ENCODE assay signal across 26 mouse cellular contexts in the genomic region with DNA sequence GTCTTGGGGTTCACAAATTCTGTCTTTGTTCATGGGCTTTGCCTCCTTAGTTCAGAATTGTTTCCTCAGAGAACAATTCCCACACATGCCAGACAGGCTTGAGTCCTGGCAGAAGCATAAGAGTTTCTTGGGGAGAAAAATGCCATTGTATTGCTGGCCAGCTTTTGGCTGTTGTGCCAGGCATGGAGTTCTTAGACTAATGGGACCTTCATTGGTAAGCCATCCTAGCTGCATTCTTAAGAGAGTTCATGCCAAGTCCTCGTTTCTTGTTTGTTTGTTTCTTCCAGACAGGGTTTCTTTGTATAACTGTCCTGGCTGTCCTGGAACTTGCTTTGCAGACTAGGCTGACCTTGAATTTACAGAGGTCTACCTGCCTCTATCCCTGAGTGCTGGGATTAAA. TPM values are rescaled to one million over a fixed set of nuclear protein-coding genes. Genes with fewer than 3 reads are reported as not detected.
A peak's percentile ranks its signal among the peaks of the same experiment; 100 is the strongest.
DNase-seq lines count a peak whose midpoint lies in the region; ATAC-seq and TF ChIP-seq lines count a peak whose summit lies in the region.
"Had no signal": no experiment of that assay in that cellular context is flagged by ENCODE, and none has a peak within 500 bp of the region (broad histone marks: within the 10 kb centered on the region; RNA-seq: fewer than 3 reads in every experiment).

No protein-coding gene starts in this region.

- 67% methylated on average over 1 of the region's 1 CpGs for WGBS in hindbrain, postnatal 0 days
- 73% methylated on average over 1 of the region's 1 CpGs for WGBS in hindbrain, embryonic 14.5 days
- 50% methylated on average over 1 of the region's 1 CpGs for WGBS in midbrain, postnatal 0 days
- WGBS in midbrain, embryonic 10.5 days, result 77% methylated on average over 1 of the region's 1 CpGs

- H3K27me3 ChIP-seq in hindbrain, postnatal 0 days (ENCODE audit: insufficient read depth, low read length), result no peaks in the 10 kb centered on the region
- no peaks in the 10 kb centered on the region for H3K27me3 ChIP-seq in hindbrain, embryonic 14.5 days (ENCODE audit: control insufficient read depth, insufficient read depth, low read length)
- H3K27me3 ChIP-seq in midbrain, postnatal 0 days (ENCODE audit: insufficient read depth, low read length), result no peaks in the 10 kb centered on the region
- no peaks in the 10 kb centered on the region for H3K27me3 ChIP-seq in midbrain, embryonic 10.5 days (ENCODE audit: low read depth, poor library complexity, severe bottlenecking)
- H3K27me3 ChIP-seq: embryonic facial prominence, embryonic 12.5 days; embryonic facial prominence, embryonic 15.5 days; forebrain, embryonic 12.5 days; forebrain, embryonic 15.5 days; heart, embryonic 12.5 days; heart, embryonic 15.5 days; hindbrain, embryonic 13.5 days had no signal

- no peak overlapping the region for H3K27ac ChIP-seq in hindbrain, postnatal 0 days
- H3K27ac ChIP-seq in hindbrain, embryonic 14.5 days, result no peak overlapping the region
- peak overlapping the region; percentile 78 for H3K27ac ChIP-seq in layer of hippocampus, adult 2 months
- no peak overlapping the region for H3K27ac ChIP-seq in midbrain, postnatal 0 days (ENCODE audit: low read depth, low read length)
- H3K27ac ChIP-seq in midbrain, embryonic 10.5 days (replicated peaks), result no peak overlapping the region
- H3K27ac ChIP-seq: embryonic facial prominence, embryonic 12.5 days; embryonic facial prominence, embryonic 15.5 days; forebrain, embryonic 12.5 days; forebrain, embryonic 15.5 days; heart, embryonic 15.5 days; hindbrain, embryonic 10.5 days; hindbrain, embryonic 13.5 days had no signal

- H3K36me3 ChIP-seq in hindbrain, postnatal 0 days (ENCODE audit: insufficient read depth, low read length), result no peaks in the 10 kb centered on the region
- H3K36me3 ChIP-seq in hindbrain, embryonic 14.5 days (replicated peaks; ENCODE audit: control insufficient read depth, insufficient read depth), result peaks cover 14% of the 10 kb centered on the region
- H3K36me3 ChIP-seq in midbrain, postnatal 0 days (ENCODE audit: insufficient read depth, low read length), result no peaks in the 10 kb centered on the region
- H3K36me3 ChIP-seq in midbrain, embryonic 10.5 days, result peaks cover 100% of the 10 kb centered on the region

- peak; percentile 27; the same call in 1 of the 2 replicates for ATAC-seq in hindbrain, postnatal 0 days
- no peak for ATAC-seq in hindbrain, embryonic 14.5 days (ENCODE audit: low FRiP score)
- no peak for ATAC-seq in midbrain, postnatal 0 days (ENCODE audit: low FRiP score)
- ATAC-seq: activated CD4-positive, CD25-positive, alpha-beta regulatory T cell, adult 4 months; forebrain, embryonic 15.5 days had no signal

- H3K9ac ChIP-seq in hindbrain, postnatal 0 days (replicated peaks; ENCODE audit: low read length), result no peak overlapping the region
- no peak overlapping the region for H3K9ac ChIP-seq in hindbrain, embryonic 14.5 days
- H3K9ac ChIP-seq in midbrain, postnatal 0 days (replicated peaks; ENCODE audit: low read length, poor library complexity, severe bottlenecking), result no peak overlapping the region
- H3K9ac ChIP-seq: embryonic facial prominence, embryonic 12.5 days; embryonic facial prominence, embryonic 15.5 days; forebrain, embryonic 12.5 days; forebrain, embryonic 15.5 days; heart, embryonic 12.5 days; heart, embryonic 15.5 days; hindbrain, embryonic 13.5 days had no signal

- no peaks in the 10 kb centered on the region for H3K4me1 ChIP-seq in hindbrain, postnatal 0 days (ENCODE audit: insufficient read depth, low read length)
- H3K4me1 ChIP-seq in hindbrain, embryonic 14.5 days (replicated peaks; ENCODE audit: control insufficient read depth, insufficient read depth, low read length), result no peaks in the 10 kb centered on the region; the same call in 1 of the 2 replicates
- H3K4me1 ChIP-seq in midbrain, postnatal 0 days (ENCODE audit: insufficient read depth, low read length), result no peaks in the 10 kb centered on the region
- H3K4me1 ChIP-seq in midbrain, embryonic 10.5 days, result no peaks in the 10 kb centered on the region
- H3K4me1 ChIP-seq: embryonic facial prominence, embryonic 12.5 days; embryonic facial prominence, embryonic 15.5 days; forebrain, embryonic 12.5 days; forebrain, embryonic 15.5 days; heart, embryonic 15.5 days; hindbrain, embryonic 10.5 days; hindbrain, embryonic 13.5 days had no signal

- H3K4me3 ChIP-seq in hindbrain, postnatal 0 days (ENCODE audit: low read length), result no peak overlapping the region
- no peak overlapping the region for H3K4me3 ChIP-seq in hindbrain, embryonic 14.5 days (replicated peaks; ENCODE audit: low read length)
- H3K4me3 ChIP-seq in layer of hippocampus, adult 2 months, result no peak overlapping the region
- no peak overlapping the region for H3K4me3 ChIP-seq in midbrain, postnatal 0 days (ENCODE audit: low read depth, low read length)
- H3K4me3 ChIP-seq in midbrain, embryonic 10.5 days, result no peak overlapping the region
- H3K4me3 ChIP-seq: embryonic facial prominence, embryonic 12.5 days; embryonic facial prominence, embryonic 15.5 days; forebrain, embryonic 12.5 days; forebrain, embryonic 15.5 days; heart, embryonic 12.5 days; heart, embryonic 15.5 days; hindbrain, embryonic 10.5 days; hindbrain, embryonic 13.5 days had no signal

- no peaks in the 10 kb centered on the region for H3K9me3 ChIP-seq in hindbrain, postnatal 0 days (ENCODE audit: low read length)
- no peaks in the 10 kb centered on the region for H3K9me3 ChIP-seq in hindbrain, embryonic 14.5 days (ENCODE audit: control insufficient read depth, low read length)
- H3K9me3 ChIP-seq in midbrain, postnatal 0 days (ENCODE audit: low read length), result no peaks in the 10 kb centered on the region
- H3K9me3 ChIP-seq in midbrain, embryonic 10.5 days (replicated peaks), result no peaks in the 10 kb centered on the region
- H3K9me3 ChIP-seq: embryonic facial prominence, embryonic 12.5 days; embryonic facial prominence, embryonic 15.5 days; forebrain, embryonic 12.5 days; forebrain, embryonic 15.5 days; heart, embryonic 12.5 days; heart, embryonic 15.5 days; hindbrain, embryonic 10.5 days; hindbrain, embryonic 13.5 days had no signal

- no peak overlapping the region for H3K4me2 ChIP-seq in hindbrain, postnatal 0 days (ENCODE audit: low read depth, low read length)
- H3K4me2 ChIP-seq in hindbrain, embryonic 14.5 days (replicated peaks), result no peak overlapping the region
- H3K4me2 ChIP-seq in midbrain, postnatal 0 days (ENCODE audit: low read depth, low read length, poor library complexity, severe bottlenecking), result no peak overlapping the region
- H3K4me2 ChIP-seq: embryonic facial prominence, embryonic 12.5 days; embryonic facial prominence, embryonic 15.5 days; forebrain, embryonic 12.5 days; forebrain, embryonic 15.5 days; heart, embryonic 12.5 days; heart, embryonic 15.5 days; hindbrain, embryonic 13.5 days had no signal

- TF ChIP-seq CTCF in hindbrain, postnatal 0 days (IDR thresholded peaks at IDR 0.05; ENCODE audit: low read depth), result no peak
- no peak for TF ChIP-seq CTCF in layer of hippocampus, adult 2 months (conservative IDR thresholded peaks at IDR 0.05)
- no peak for TF ChIP-seq CTCF in midbrain, postnatal 0 days (IDR thresholded peaks at IDR 0.05)

- peak; percentile 21 for DNase-seq in hindbrain, postnatal 0 days (ENCODE audit: low spot score)
- no peak for DNase-seq in hindbrain, embryonic 14.5 days (ENCODE audit: low spot score)
- DNase-seq in layer of hippocampus, adult 2 months (ENCODE audit: low spot score in 2 of 2), result peak in 1 of 2 experiments; percentile 39
- DNase-seq in layer of hippocampus, adult 9-10 months (ENCODE audit: low spot score), result no peak
- peak; percentile 21 for DNase-seq in midbrain, postnatal 0 days (ENCODE audit: low spot score)
- no peak for DNase-seq in midbrain, embryonic 10.5 days (ENCODE audit: low spot score)
- DNase-seq in layer of hippocampus, adult 9-11 months, result peak; percentile 56
- no peak for DNase-seq in spleen, adult 18-20 months
- DNase-seq: adrenal gland, adult 8-10 months; adrenal gland, postnatal 36 days; cerebellum, adult 18-20 months; cerebellum, adult 9-10 months; cerebellum, postnatal 14 days; gastrocnemius, postnatal 25 days; heart, adult 18-20 months; heart, postnatal 10 days; heart, postnatal 36 days had no signal

RNA-seq across cellular contexts. Expression of a gene that starts 20.7 kb away (rescaled TPM):
- total RNA-seq in hindbrain, postnatal 0 days (2014; rRNA removed), result 21.1 and 22.8 TPM in 2 replicates
- 7.7 and 8.0 TPM in 2 replicates for polyA plus RNA-seq in hindbrain, postnatal 0 days (2015; fragmentation: Nextera tagmentation; extraction: Ambion mirVana)
- polyA plus RNA-seq in hindbrain, embryonic 14.5 days (2014; fragmentation: Nextera tagmentation; extraction: Ambion mirVana), result 14.4 and 15.0 TPM in 2 replicates
- 100 to 1,000 TPM; 134 to 138 TPM for total RNA-seq in layer of hippocampus, adult 2 months (2021)
- total RNA-seq in midbrain, postnatal 0 days (2014; rRNA removed), result 24.0 and 29.7 TPM in 2 replicates
- 8.7 and 9.4 TPM in 2 replicates for polyA plus RNA-seq in midbrain, postnatal 0 days (2015; fragmentation: Nextera tagmentation; extraction: Ambion mirVana)
- polyA plus RNA-seq in midbrain, embryonic 10.5 days (2016; fragmentation: Nextera tagmentation; extraction: Ambion mirVana), result 12.8 and 16.4 TPM in 2 replicates

RNA-seq across cellular contexts. Expression of a gene that starts 20.8 kb away (rescaled TPM):
- total RNA-seq in hindbrain, postnatal 0 days (2014; rRNA removed), result 19.4 and 26.5 TPM in 2 replicates
- 25.3 and 28.0 TPM in 2 replicates for polyA plus RNA-seq in hindbrain, postnatal 0 days (2015; fragmentation: Nextera tagmentation; extraction: Ambion mirVana)
- polyA plus RNA-seq in hindbrain, embryonic 14.5 days (2014; fragmentation: Nextera tagmentation; extraction: Ambion mirVana), result 22.7 and 28.4 TPM in 2 replicates
- total RNA-seq in layer of hippocampus, adult 2 months (2021), result 10 to 100 TPM; 30.9 to 32.6 TPM
- 10.5 and 14.6 TPM in 2 replicates for total RNA-seq in midbrain, postnatal 0 days (2014; rRNA removed)
- 10.7 and 12.0 TPM in 2 replicates for polyA plus RNA-seq in midbrain, postnatal 0 days (2015; fragmentation: Nextera tagmentation; extraction: Ambion mirVana)
- polyA plus RNA-seq in midbrain, embryonic 10.5 days (2016; fragmentation: Nextera tagmentation; extraction: Ambion mirVana), result 195 and 204 TPM in 2 replicates

Comparison
In these comparisons a context has a peak if more than half of its experiments do, and no peak if none do; other contexts are left out.
1. DNase-seq: peak in hindbrain, postnatal 0 days (single experiment), midbrain, postnatal 0 days (single experiment) and layer of hippocampus, adult 9-11 months (single experiment); none in hindbrain, embryonic 14.5 days (single experiment), layer of hippocampus, adult 9-10 months (single experiment), midbrain, embryonic 10.5 days (single experiment) and spleen, adult 18-20 months (0 of 2).